ENCODE assay signal across 8 mouse cellular contexts in genomic region chr16:38197299-38197698, GRCm38 (mm10).
DNase-seq lines count a peak whose midpoint lies in the region; ATAC-seq lines count a peak whose summit lies in the region.

No protein-coding gene starts in this region.

- H3K36me3 ChIP-seq in intestine, embryonic 14.5 days (ENCODE audit: control insufficient read depth, insufficient read depth, low read length) = peaks cover 57% of the 10 kb centered on the region
- H3K36me3 ChIP-seq in limb, embryonic 10.5 days = peaks cover 65% of the 10 kb centered on the region

- H3K27ac ChIP-seq in intestine, embryonic 14.5 days (ENCODE audit: low read depth) = no peak overlapping the region
- no peak overlapping the region for H3K27ac ChIP-seq in limb, embryonic 10.5 days

- 57% methylated on average over 4 of the region's 4 CpGs for WGBS in intestine, embryonic 14.5 days
- 69% methylated on average over 4 of the region's 4 CpGs for WGBS in limb, embryonic 10.5 days

- no peaks in the 10 kb centered on the region for H3K27me3 ChIP-seq in intestine, embryonic 14.5 days (replicated peaks; ENCODE audit: control insufficient read depth, insufficient read depth, low read length)
- H3K27me3 ChIP-seq in limb, embryonic 10.5 days (ENCODE audit: low read depth, poor library complexity, severe bottlenecking) = no peaks in the 10 kb centered on the region

- H3K9ac ChIP-seq in intestine, embryonic 14.5 days (ENCODE audit: low read length) = no peak overlapping the region

- peak; percentile 11 for DNase-seq in ovary, postnatal 10 days (ENCODE audit: low spot score)
- DNase-seq in ovary, adult 18-20 months (ENCODE audit: low spot score) = no peak
- peak; percentile 87 for DNase-seq in brain, adult 2 months (ENCODE audit: low read depth, low spot score)
- peak; percentile 71 for DNase-seq in intestine, embryonic 14.5 days (ENCODE audit: low spot score)
- peak; percentile 51 for DNase-seq in limb, embryonic 10.5 days (ENCODE audit: low spot score)
- DNase-seq in natural killer cell, adult 2 months (ENCODE audit: low spot score in 2 of 2) = peak; percentile 50 to 64
- DNase-seq in thymus, postnatal 0 days (ENCODE audit: low spot score) = peak; percentile 76

- H3K4me3 ChIP-seq in intestine, embryonic 14.5 days (ENCODE audit: low read depth, low read length) = no peak overlapping the region
- no peak overlapping the region for H3K4me3 ChIP-seq in limb, embryonic 10.5 days

- no peak overlapping the region for H3K4me2 ChIP-seq in intestine, embryonic 14.5 days (ENCODE audit: low read length)

- H3K4me1 ChIP-seq in intestine, embryonic 14.5 days (replicated peaks; ENCODE audit: control insufficient read depth, insufficient read depth, low read length) = no peaks in the 10 kb centered on the region
- H3K4me1 ChIP-seq in limb, embryonic 10.5 days = no peaks in the 10 kb centered on the region

- ATAC-seq in erythroid progenitor cell, adult 5-6 weeks (replicated peaks; ENCODE audit: low FRiP score, poor library complexity, severe bottlenecking) = 0 out of 2 replicates have a peak, but pooled peaks have one; percentile 49
- no peak for ATAC-seq in intestine, embryonic 14.5 days (replicated peaks; ENCODE audit: low FRiP score, low TSS enrichment, low read depth)

- no peaks in the 10 kb centered on the region for H3K9me3 ChIP-seq in intestine, embryonic 14.5 days (ENCODE audit: control insufficient read depth, low read length)
- no peaks in the 10 kb centered on the region for H3K9me3 ChIP-seq in limb, embryonic 10.5 days (replicated peaks)
